Mouse (Mus musculus) fat pad, adult 2 months (tissue): ENCODE measurements at regions not wholly inside any gene's neighbourhood (a gene's known extent, or its start where the extent isn't known, plus 50 kb on each side); places are given as distances from the start of the nearest gene placed in this dataset.

ENCODE experiments used
- DNase-seq: peaks from one replicate; pipeline ENCODE4 v3.0.0-alpha.2; 2011; ENCODE audit warnings: low read depth, low spot score; ENCODE audit errors: extremely low read depth

DNA sequence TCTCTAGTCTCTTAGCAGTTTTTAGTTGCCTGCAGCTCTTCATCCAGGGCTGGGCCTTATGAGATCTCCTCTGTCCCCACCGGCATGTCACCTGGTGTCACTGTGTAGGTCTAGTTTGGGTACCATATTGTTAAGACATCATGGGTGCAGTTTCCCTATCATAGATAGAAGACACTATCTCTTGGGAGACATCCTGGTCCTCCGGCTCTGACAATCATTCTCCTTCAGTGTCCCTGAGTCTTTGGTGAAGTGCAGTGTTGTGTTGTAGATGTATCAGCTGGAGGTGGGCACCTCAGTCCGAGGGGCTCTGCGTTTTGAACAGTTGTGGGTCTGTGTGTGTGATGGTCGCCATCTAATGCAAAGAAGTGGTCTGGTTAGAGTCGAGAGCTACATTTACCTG, 58.0 kb upstream of the Synm start:
- DNase-seq, result no peak

DNA sequence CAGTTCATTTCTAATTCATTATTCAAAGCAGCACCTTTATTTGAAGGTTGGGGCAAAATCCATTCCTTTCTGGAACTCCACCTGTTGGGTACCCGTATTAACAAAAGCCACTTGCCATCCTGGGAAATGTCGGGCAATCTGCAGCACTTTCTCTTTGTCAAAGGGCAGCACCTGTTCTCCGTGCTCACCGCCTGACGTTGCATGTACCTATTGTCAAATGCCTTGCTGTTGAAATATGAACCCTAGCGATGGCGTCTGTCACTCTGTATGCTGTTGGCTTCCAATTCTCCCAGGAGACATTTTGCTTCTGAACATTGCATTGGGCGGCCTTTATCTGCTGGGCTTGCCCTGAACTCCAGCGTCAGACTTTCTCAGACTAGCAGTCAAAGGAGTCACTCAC, 55.3 kb upstream of the Synm start:
- DNase-seq, result no peak
